7 mouse cellular contexts compared by ENCODE assay signal in genomic region chr12:102877301-102878030, GRCm38 (mm10). TPM values are rescaled to one million over a fixed set of nuclear protein-coding genes. Genes with fewer than 3 reads are reported as not detected.
DNase-seq lines count a peak whose midpoint lies in the region; ATAC-seq and TF ChIP-seq lines count a peak whose summit lies in the region.

No protein-coding gene starts in this region.

- ATAC-seq in hindbrain, postnatal 0 days = peak; percentile 73
- peak; percentile 57 for ATAC-seq in megakaryocyte-erythroid progenitor cell, adult 5-6 weeks (replicated peaks; ENCODE audit: low FRiP score, low TSS enrichment, poor library complexity, severe bottlenecking)

- no peaks in the 10 kb centered on the region for H3K36me3 ChIP-seq in hindbrain, postnatal 0 days (ENCODE audit: insufficient read depth, low read length)

- WGBS in hindbrain, postnatal 0 days = under 1% methylated on average over 50 of the region's 70 CpGs

- peak overlapping the region; percentile 96 for H3K9ac ChIP-seq in hindbrain, postnatal 0 days (replicated peaks; ENCODE audit: low read length)

- H3K27ac ChIP-seq in gastrocnemius, adult 2 months = peak overlapping the region; percentile 97
- H3K27ac ChIP-seq in hindbrain, postnatal 0 days = peak overlapping the region; percentile 96

- H3K4me2 ChIP-seq in hindbrain, postnatal 0 days (ENCODE audit: low read depth, low read length) = peak overlapping the region; percentile 86

- H3K27me3 ChIP-seq in hindbrain, postnatal 0 days (ENCODE audit: insufficient read depth, low read length) = no peaks in the 10 kb centered on the region

- intact Hi-C loops in gastrocnemius, adult 2 months (cut with DNase I) = loop anchor here (5.0 kb wide), 2 partner anchors 60 to 120 kb away; partner anchors contain the start of genes Gm20604, Gm28051, Gon7 and Ubr7
- intact Hi-C loops in left cerebral cortex, postnatal 36 days (cut with DNase I) = loop anchor here (1.0 to 10.0 kb wide), 2 partner anchors 72 to 73 kb away; no protein-coding TSS in a partner anchor

- peak; percentile 78 for DNase-seq in ZHBTc4 (ENCODE audit: low read depth, low spot score)
- peak; percentile 53 to 54 for DNase-seq in cerebellum, postnatal 10 days
- peak; percentile 63 for DNase-seq in gastrocnemius, adult 2 months
- peak; percentile 55 for DNase-seq in hindbrain, postnatal 0 days (ENCODE audit: low spot score)
- DNase-seq in left cerebral cortex, postnatal 36 days (ENCODE audit: low spot score in 2 of 2) = peak; percentile 39 to 52
- DNase-seq in right cerebral cortex, postnatal 14 days = peak; percentile 21

- no peak; the same call in 1 of the 2 replicates for TF ChIP-seq CTCF in gastrocnemius, adult 2 months (IDR thresholded peaks at IDR 0.05)
- TF ChIP-seq CTCF in hindbrain, postnatal 0 days (IDR thresholded peaks at IDR 0.05; ENCODE audit: low read depth) = no peak; the same call in 1 of the 2 replicates

- peak overlapping the region; percentile 97 for H3K4me3 ChIP-seq in gastrocnemius, adult 2 months
- peak overlapping the region; percentile 64 for H3K4me3 ChIP-seq in hindbrain, postnatal 0 days (ENCODE audit: low read length)

- no peaks in the 10 kb centered on the region for H3K4me1 ChIP-seq in hindbrain, postnatal 0 days (ENCODE audit: insufficient read depth, low read length)

- no peaks in the 10 kb centered on the region for H3K9me3 ChIP-seq in hindbrain, postnatal 0 days (ENCODE audit: low read length)

RNA-seq across cellular contexts. Expression of gene Btbd7, which starts 0.8 kb away (rescaled TPM):
- total RNA-seq in gastrocnemius, adult 2 months (2021) = 10 to 100 TPM; 17.1 to 19.6 TPM
- 27.3 and 30.9 TPM in 2 replicates for total RNA-seq in hindbrain, postnatal 0 days (2014; rRNA removed)
- polyA plus RNA-seq in hindbrain, postnatal 0 days (2015; fragmentation: Nextera tagmentation; extraction: Ambion mirVana) = 9.7 TPM in 2 replicates
- 10 to 100 TPM; 15.1 to 21.3 TPM for total RNA-seq in left cerebral cortex, postnatal 36 days (2021)
- 17.1 and 22.9 TPM in 2 replicates for total RNA-seq in megakaryocyte-erythroid progenitor cell, adult 5-6 weeks (2014; fragmentation: Nextera tagmentation)
- total RNA-seq in megakaryocyte-erythroid progenitor cell, adult 5-6 weeks (2017) = 21.7 and 21.9 TPM in 2 replicates

RNA-seq across cellular contexts. Expression of gene Cox8c, which starts 21.6 kb away (rescaled TPM):
- not detected for total RNA-seq in gastrocnemius, adult 2 months (2021)
- not detected in 2 replicates for total RNA-seq in hindbrain, postnatal 0 days (2014; rRNA removed)
- not detected in 2 replicates for polyA plus RNA-seq in hindbrain, postnatal 0 days (2015; fragmentation: Nextera tagmentation; extraction: Ambion mirVana)
- total RNA-seq in left cerebral cortex, postnatal 36 days (2021) = not detected
- not detected in 2 replicates for total RNA-seq in megakaryocyte-erythroid progenitor cell, adult 5-6 weeks (2014; fragmentation: Nextera tagmentation)
- not detected in 2 replicates for total RNA-seq in megakaryocyte-erythroid progenitor cell, adult 5-6 weeks (2017)

Comparison
In these comparisons a context has a peak if more than half of its experiments do, and no peak if none do; other contexts are left out.
1. Peak in every context shown above with its lines: DNase-seq, ATAC-seq, H3K4me3 ChIP-seq and H3K27ac ChIP-seq.
2. DNase-seq: peak in every context shown above with its lines; median percentile 78 in ZHBTc4; 63 in gastrocnemius, adult 2 months; 55 in hindbrain, postnatal 0 days; 54 in cerebellum, postnatal 10 days; 46 in left cerebral cortex, postnatal 36 days; 21 in right cerebral cortex, postnatal 14 days.